Mouse (Mus musculus): ENCODE data around the gene Olfr776. TPM values are rescaled to one million over a fixed set of nuclear protein-coding genes. Genes with fewer than 3 reads are reported as not detected.

Olfr776 gene
- not detected in 2 replicates for polyA plus RNA-seq (2012; rRNA removed)

GRCm38 (mm10) chr10:129258827-129259226, at the start of gene Olfr776:
Olfr776 (plus strand) TSS chr10:129259127.

GRCm38 (mm10) chr10:129235904-129236303, 23.0 kb upstream of the Olfr776 start, which contains the start of gene Olfr774:
Olfr774 (plus strand) TSS chr10:129236204.

GRCm38 (mm10) chr10:129248112-129248511, 10.8 kb upstream of the Olfr776 start, which contains the start of gene Olfr775:
Olfr775 (plus strand) TSS chr10:129248412.

GRCm38 (mm10) chr10:129271081-129271535, 12.2 kb downstream of the Olfr776 start, which contains the start of gene Olfr777:
Olfr777 (minus strand) TSS chr10:129271485.

Other genes with a start within 250 kb of the Olfr776 start
- not detected in 2 replicates for gene Olfr763, start 248.3 kb upstream of the Olfr776 start, polyA plus RNA-seq (2012; rRNA removed)
- gene Olfr764-ps1, start 219.2 kb upstream of the Olfr776 start, polyA plus RNA-seq (2012; rRNA removed): not detected in 2 replicates
- not detected in 2 replicates for gene Olfr765, start 209.1 kb upstream of the Olfr776 start, polyA plus RNA-seq (2012; rRNA removed)
- gene Olfr766-ps1, start 190.2 kb upstream of the Olfr776 start, polyA plus RNA-seq (2012; rRNA removed): not detected in 2 replicates
- not detected in 2 replicates for gene Olfr767, start 176.2 kb upstream of the Olfr776 start, polyA plus RNA-seq (2012; rRNA removed)
- gene Olfr768, start 159.8 kb upstream of the Olfr776 start, polyA plus RNA-seq (2012; rRNA removed): not detected in 2 replicates
- gene Olfr769, start 141.3 kb upstream of the Olfr776 start, polyA plus RNA-seq (2012; rRNA removed): not detected in 2 replicates
- not detected in 2 replicates for gene Olfr770, start 120.1 kb upstream of the Olfr776 start, polyA plus RNA-seq (2012; rRNA removed)
- not detected in 2 replicates for gene Olfr771, start 94.4 kb upstream of the Olfr776 start, polyA plus RNA-seq (2012; rRNA removed)
- gene Olfr772, start 81.2 kb upstream of the Olfr776 start, polyA plus RNA-seq (2012; rRNA removed): not detected in 2 replicates
- not detected in 2 replicates for gene Olfr773, start 71.7 kb upstream of the Olfr776 start, polyA plus RNA-seq (2012; rRNA removed)
- gene Olfr774, start 22.9 kb upstream of the Olfr776 start, polyA plus RNA-seq (2012; rRNA removed): not detected in 2 replicates
- gene Olfr775, start 10.7 kb upstream of the Olfr776 start, polyA plus RNA-seq (2012; rRNA removed): not detected in 2 replicates
- not detected in 2 replicates for gene Olfr777, start 12.4 kb downstream of the Olfr776 start, polyA plus RNA-seq (2012; rRNA removed)
- gene Olfr780, start 59.0 kb downstream of the Olfr776 start, polyA plus RNA-seq (2012; rRNA removed): not detected in 2 replicates
- not detected in 2 replicates for gene Olfr781, start 69.7 kb downstream of the Olfr776 start, polyA plus RNA-seq (2012; rRNA removed)
- gene Olfr782, start 89.7 kb downstream of the Olfr776 start, polyA plus RNA-seq (2012; rRNA removed): not detected in 2 replicates
- gene Olfr784, start 125.0 kb downstream of the Olfr776 start, polyA plus RNA-seq (2012; rRNA removed): 0.07 and 0.08 TPM in 2 replicates
- not detected in 2 replicates for gene Olfr785, start 146.3 kb downstream of the Olfr776 start, polyA plus RNA-seq (2012; rRNA removed)
- not detected in 2 replicates for gene Olfr786, start 168.2 kb downstream of the Olfr776 start, polyA plus RNA-seq (2012; rRNA removed)
- not detected in 2 replicates for gene Olfr787, start 202.7 kb downstream of the Olfr776 start, polyA plus RNA-seq (2012; rRNA removed)
- not detected in 2 replicates for gene Olfr788, start 211.9 kb downstream of the Olfr776 start, polyA plus RNA-seq (2012; rRNA removed)
- not detected in 2 replicates for gene Olfr789, start 225.6 kb downstream of the Olfr776 start, polyA plus RNA-seq (2012; rRNA removed)
- not detected in 2 replicates for gene Olfr790, start 239.4 kb downstream of the Olfr776 start, polyA plus RNA-seq (2012; rRNA removed)